Mouse (Mus musculus) forebrain, embryonic 15.5 days (tissue): ENCODE measurements around the gene Sh3glb2. TPM values are rescaled to one million over a fixed set of nuclear protein-coding genes. Genes with fewer than 3 reads are reported as not detected.

Source experiments
- ATAC-seq: fragments of 200-750 bp; cut with Nextera tagmentation; replicated peaks from 2 replicates; pipeline ENCODE4 v1.8.0; 2017; ENCODE audit warnings: mild to moderate bottlenecking, moderate TSS enrichment, moderate library complexity
- H3K27ac ChIP-seq: fragments of 300-500 bp; sonication (generic); replicated peaks from 2 replicates; pipeline ENCODE4 v1.5.1; 2015; ENCODE audit warnings: mild to moderate bottlenecking, inconsistent platforms
- H3K27me3 ChIP-seq: fragments of 300-500 bp; sonication (generic); 2 replicates; pipeline ENCODE4 v1.6.1; 2015; ENCODE audit warnings: inconsistent platforms
- H3K36me3 ChIP-seq: fragments of 300-500 bp; sonication (generic); 2 replicates; pipeline ENCODE4 v1.6.1; 2015; ENCODE audit warnings: mild to moderate bottlenecking, inconsistent platforms
- H3K4me1 ChIP-seq: fragments of 300-500 bp; sonication (generic); 2 replicates; pipeline ENCODE4 v1.6.1; 2015; ENCODE audit warnings: inconsistent platforms
- H3K4me2 ChIP-seq: fragments of 300-500 bp; sonication (generic); replicated peaks from 2 replicates; pipeline ENCODE4 v1.6.1; 2015; ENCODE audit warnings: mild to moderate bottlenecking, inconsistent platforms
- H3K4me3 ChIP-seq: fragments of 300-500 bp; sonication (generic); 2 replicates; pipeline ENCODE4 v1.5.1; 2015; ENCODE audit warnings: mild to moderate bottlenecking, inconsistent platforms
- H3K9ac ChIP-seq: fragments of 300-500 bp; sonication (generic); replicated peaks from 2 replicates; pipeline ENCODE4 v1.6.1; 2015; ENCODE audit warnings: mild to moderate bottlenecking, inconsistent platforms
- H3K9me3 ChIP-seq: fragments of 300-500 bp; sonication (generic); 2 replicates; pipeline ENCODE4 v1.6.1; 2016; ENCODE audit warnings: inconsistent platforms
- WGBS: fragments of 180-500 bp; shearing (Covaris S2); methylation state at CpG from one replicate; pipeline ENCODE4 v1.1.7; 2015; ENCODE audit warnings: mixed read lengths; 5-methylcytosine and 5-hydroxymethylcytosine counted together
- microRNA-seq: library from miRNA; unstranded; fragments of <30 nt; microRNA quantifications from one replicate; pipeline ENCODE4, GENCODE M21; 2016
- polyA plus RNA-seq: library from polyadenylated mRNA; unstranded; fragments of >200 nt; fragmentation: Nextera tagmentation; extraction: Ambion mirVana; gene quantifications from 2 replicates; pipeline ENCODE4 v1.2.1, GENCODE M21; 2015

Sh3glb2 gene
- polyA plus RNA-seq, 1 experiment from 2014 or later: 160 TPM

DNA sequence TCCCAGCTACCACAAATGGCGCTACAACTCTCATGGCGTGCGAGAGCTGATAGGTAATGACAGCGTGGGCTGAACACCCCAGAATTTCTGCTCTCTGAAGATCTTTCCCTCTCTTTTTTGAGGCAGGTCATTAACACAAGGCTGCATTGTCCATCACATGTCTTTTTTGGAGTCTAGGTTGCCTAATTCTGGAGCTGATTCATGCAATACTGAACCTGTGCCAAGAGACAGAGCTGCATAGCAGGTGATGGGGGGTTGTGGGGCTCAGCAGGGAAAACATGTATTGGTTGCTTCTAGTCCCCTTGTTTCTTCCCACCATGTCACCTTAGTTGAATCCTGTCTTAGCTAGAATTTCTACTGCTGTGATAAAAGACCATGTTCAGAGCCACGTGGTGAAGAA is 33.8 kb downstream of the Sh3glb2 start:
- Histone ChIP-seq H3K9me3 (no peaks in the 10 kb centered on the region), H3K4me3 (no peak overlapping the region), H3K36me3 (peaks cover 94% of the 10 kb centered on the region), H3K27ac (no peak overlapping the region), H3K27me3 (no peaks in the 10 kb centered on the region), H3K4me1 (no peaks in the 10 kb centered on the region), H3K9ac (no peak overlapping the region), H3K4me2 (no peak overlapping the region)
- no peak for ATAC-seq
- 96% methylated on average over 5 of the region's 5 CpGs for WGBS

DNA sequence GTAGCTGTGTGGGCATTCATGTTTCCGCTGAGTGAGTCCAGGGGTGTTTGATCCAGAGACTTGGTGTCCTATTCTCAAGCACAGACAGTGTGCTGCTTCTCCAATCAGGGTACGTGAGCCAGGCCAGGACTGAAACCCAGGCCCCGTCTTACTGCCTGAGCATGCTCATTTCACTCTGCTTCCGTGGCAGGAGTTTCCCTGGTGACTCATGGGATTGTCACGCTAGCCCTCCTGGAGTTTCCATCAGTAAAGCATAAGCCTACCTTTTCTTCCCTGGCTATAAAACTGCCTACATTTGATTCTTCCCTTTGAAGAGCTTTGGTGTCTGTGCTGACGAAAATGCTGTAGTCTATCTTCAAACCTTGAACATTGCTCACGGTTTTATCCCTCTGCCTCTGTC is 36.0 kb downstream of the Sh3glb2 start:
- Histone ChIP-seq H3K9me3 (no peaks in the 10 kb centered on the region), H3K27me3 (no peaks in the 10 kb centered on the region), H3K4me2 (no peak overlapping the region), H3K4me1 (no peaks in the 10 kb centered on the region), H3K27ac (no peak overlapping the region), H3K9ac (no peak overlapping the region), H3K4me3 (no peak overlapping the region), H3K36me3 (peaks cover 91% of the 10 kb centered on the region)
- ATAC-seq: no peak
- WGBS: 92% methylated on average over 7 of the region's 7 CpGs

DNA sequence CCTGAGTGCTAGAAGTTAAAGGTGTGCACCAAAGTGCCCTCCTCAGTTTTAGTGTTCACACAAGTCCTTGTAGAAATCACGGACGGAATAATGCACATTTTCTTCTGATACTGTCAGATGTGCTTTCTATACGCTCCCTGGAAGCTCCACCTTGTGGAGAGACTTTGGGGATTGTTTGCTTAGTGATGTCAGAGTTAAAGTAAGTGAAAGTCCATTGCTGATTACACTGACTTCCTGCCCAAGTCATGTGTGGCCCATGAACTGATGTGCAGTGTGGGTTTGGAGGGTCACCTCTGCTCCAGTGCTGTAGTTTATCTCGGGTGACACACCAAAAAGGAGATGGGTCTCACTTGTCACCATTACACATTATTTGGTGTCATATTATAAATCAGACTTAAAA is 39.9 kb downstream of the Sh3glb2 start:
- H3K9ac ChIP-seq: no peak overlapping the region
- H3K4me3 ChIP-seq: no peak overlapping the region
- H3K4me1 ChIP-seq: no peaks in the 10 kb centered on the region
- no peaks in the 10 kb centered on the region for H3K9me3 ChIP-seq
- H3K4me2 ChIP-seq: no peak overlapping the region
- WGBS: 92% methylated on average over 4 of the region's 4 CpGs
- no peak for ATAC-seq
- no peak overlapping the region for H3K27ac ChIP-seq
- H3K36me3 ChIP-seq: peaks cover 92% of the 10 kb centered on the region
- no peaks in the 10 kb centered on the region for H3K27me3 ChIP-seq

DNA sequence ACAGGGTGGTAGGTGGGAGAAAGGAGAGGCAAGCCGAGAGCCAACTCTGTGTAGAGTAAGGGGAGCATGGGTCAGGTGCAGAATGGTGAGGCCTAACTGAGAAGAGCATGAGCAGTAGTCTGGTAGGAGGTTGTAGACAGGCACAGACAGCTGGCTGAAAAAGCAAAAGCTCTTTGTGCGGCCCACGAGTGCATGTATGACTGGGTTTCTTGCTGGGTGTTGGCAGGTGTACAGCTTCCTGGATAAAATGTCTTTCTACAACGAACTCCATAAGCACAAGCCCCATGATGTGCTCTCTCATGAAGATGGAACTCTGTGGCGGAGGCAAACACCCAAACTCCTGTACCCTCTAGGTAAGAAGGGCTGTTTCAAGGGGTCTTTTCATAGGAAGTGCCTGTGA is 42.2 kb downstream of the Sh3glb2 start:
- Histone ChIP-seq H3K9me3 (no peaks in the 10 kb centered on the region), H3K27me3 (no peaks in the 10 kb centered on the region), H3K4me3 (no peak overlapping the region), H3K4me2 (no peak overlapping the region), H3K9ac (no peak overlapping the region), H3K36me3 (peaks cover 92% of the 10 kb centered on the region), H3K27ac (no peak overlapping the region), H3K4me1 (no peaks in the 10 kb centered on the region)
- 95% methylated on average over 5 of the region's 5 CpGs for WGBS
- no peak for ATAC-seq

DNA sequence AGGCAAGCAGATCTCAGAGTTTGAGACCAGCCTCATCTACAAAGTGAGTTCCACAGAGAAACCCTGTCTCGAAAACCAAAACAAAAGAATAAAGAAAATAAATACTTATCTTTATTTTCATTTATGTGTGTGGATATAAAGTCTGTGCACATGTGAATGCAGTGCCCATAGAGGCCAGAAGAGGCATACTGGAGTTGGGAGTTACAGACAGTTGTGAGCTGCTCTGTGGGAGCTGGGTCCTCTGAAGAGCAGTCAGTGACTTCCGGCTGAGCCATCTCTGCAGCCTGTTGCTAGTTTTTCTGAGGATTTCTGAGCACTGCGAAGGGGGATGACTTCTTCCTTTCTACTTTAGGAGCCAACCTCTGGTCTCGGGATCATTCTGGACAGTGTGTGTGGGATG is 43.0 kb downstream of the Sh3glb2 start:
- 88% methylated on average over 4 of the region's 4 CpGs for WGBS
- H3K4me3 ChIP-seq: no peak overlapping the region
- ATAC-seq: no peak
- H3K9me3 ChIP-seq: no peaks in the 10 kb centered on the region
- H3K4me1 ChIP-seq: no peaks in the 10 kb centered on the region
- no peaks in the 10 kb centered on the region for H3K27me3 ChIP-seq
- H3K27ac ChIP-seq: no peak overlapping the region
- peaks cover 89% of the 10 kb centered on the region for H3K36me3 ChIP-seq
- no peak overlapping the region for H3K4me2 ChIP-seq
- H3K9ac ChIP-seq: no peak overlapping the region

DNA sequence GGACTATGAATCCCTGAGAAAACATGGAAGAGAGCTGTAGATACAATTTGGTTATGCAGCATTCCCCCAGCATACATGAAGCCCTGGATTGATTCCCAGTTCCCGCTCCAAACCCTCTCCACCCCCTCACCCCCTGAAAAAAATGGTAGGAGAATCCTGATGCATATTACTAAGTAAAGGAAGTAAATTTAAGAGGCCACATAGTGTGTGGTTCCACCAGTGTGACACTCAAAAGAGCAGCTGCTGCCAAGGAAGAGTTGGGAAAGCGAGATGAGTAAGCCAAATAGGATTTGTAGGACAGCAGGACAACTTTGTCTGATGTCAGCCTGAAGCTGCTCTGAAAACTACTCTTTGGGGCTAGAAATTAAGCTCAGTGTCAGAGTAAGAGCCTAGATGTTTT is 47.7 kb downstream of the Sh3glb2 start:
- peaks cover 94% of the 10 kb centered on the region for H3K36me3 ChIP-seq
- 88% methylated on average over 2 of the region's 2 CpGs for WGBS
- H3K9ac ChIP-seq: no peak overlapping the region
- H3K27me3 ChIP-seq: no peaks in the 10 kb centered on the region
- no peaks in the 10 kb centered on the region for H3K4me1 ChIP-seq
- H3K27ac ChIP-seq: no peak overlapping the region
- H3K9me3 ChIP-seq: no peaks in the 10 kb centered on the region
- no peak for ATAC-seq
- no peak overlapping the region for H3K4me2 ChIP-seq
- no peak overlapping the region for H3K4me3 ChIP-seq

DNA sequence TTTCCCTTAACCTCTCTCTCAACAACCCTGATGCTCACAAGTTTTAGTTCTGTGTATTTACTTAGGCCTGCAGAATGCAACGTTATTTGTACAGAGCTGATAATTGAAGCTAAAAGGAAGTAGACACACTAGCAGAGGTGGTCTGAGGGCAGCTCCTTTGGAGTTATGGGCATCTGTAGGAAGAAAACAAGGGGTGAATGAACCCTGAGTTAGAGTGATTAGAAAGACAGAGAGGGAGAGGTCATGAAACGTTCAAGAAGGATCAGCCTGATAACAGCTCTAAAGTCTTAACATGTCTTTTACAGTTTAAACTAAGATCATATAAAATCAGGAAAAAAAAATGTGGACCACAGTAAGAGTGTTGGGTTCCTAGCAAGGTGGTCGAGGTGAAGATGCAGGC is 49.8 kb downstream of the Sh3glb2 start:
- Histone ChIP-seq H3K4me1 (no peaks in the 10 kb centered on the region), H3K9me3 (no peaks in the 10 kb centered on the region), H3K4me2 (no peak overlapping the region), H3K36me3 (peaks cover 94% of the 10 kb centered on the region), H3K27ac (no peak overlapping the region), H3K27me3 (no peaks in the 10 kb centered on the region), H3K9ac (no peak overlapping the region), H3K4me3 (no peak overlapping the region)
- ATAC-seq: no peak
- WGBS: 91% methylated on average over 3 of the region's 3 CpGs

DNA sequence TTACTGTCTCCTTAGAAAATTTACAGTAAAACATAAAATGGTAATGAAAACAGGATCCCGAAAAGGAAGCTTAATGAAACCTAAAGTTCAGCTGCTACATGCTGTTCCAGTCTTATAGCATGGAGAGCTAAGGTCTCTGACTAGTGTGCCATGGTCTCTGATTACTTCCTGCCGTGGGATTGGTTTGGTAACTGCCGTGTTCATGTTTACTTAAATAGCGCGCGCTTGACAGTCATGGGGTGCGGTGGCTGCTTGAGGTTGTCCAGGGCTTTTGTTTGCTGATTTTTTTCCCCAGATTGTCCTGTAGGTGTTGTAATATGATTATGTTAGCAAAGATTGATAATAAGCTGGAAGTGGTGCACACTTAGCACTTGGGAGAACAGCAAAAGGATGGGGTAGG is 53.0 kb downstream of the Sh3glb2 start:
- no peak for ATAC-seq
- H3K27me3 ChIP-seq: no peaks in the 10 kb centered on the region
- WGBS: 97% methylated on average over 7 of the region's 7 CpGs
- no peak overlapping the region for H3K4me3 ChIP-seq
- no peak overlapping the region for H3K9ac ChIP-seq
- H3K9me3 ChIP-seq: no peaks in the 10 kb centered on the region
- no peak overlapping the region for H3K4me2 ChIP-seq
- H3K36me3 ChIP-seq: peaks cover 94% of the 10 kb centered on the region
- no peak overlapping the region for H3K27ac ChIP-seq
- H3K4me1 ChIP-seq: no peaks in the 10 kb centered on the region

DNA sequence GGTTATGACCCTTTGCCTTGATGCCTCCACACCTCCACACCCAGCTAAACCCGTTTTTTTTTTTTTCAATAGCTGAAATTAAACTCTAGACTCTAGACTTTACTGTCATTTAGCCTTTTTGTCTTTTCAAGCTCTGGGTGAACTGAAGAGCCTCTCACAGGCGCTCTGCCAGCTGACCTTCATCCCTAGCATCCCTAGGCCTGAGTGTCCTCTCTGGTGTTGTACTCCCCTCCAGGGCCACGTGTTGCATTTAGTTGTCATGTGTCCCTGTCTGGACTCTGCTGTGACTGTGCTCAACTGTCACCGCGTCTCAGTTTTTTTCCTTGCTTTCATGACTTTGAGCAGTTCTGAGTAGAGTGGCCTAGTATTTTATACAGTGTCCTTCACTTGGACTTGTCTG is 59.2 kb downstream of the Sh3glb2 start:
- Histone ChIP-seq H3K36me3 (peaks cover 78% of the 10 kb centered on the region), H3K27me3 (no peaks in the 10 kb centered on the region), H3K4me3 (no peak overlapping the region), H3K9ac (no peak overlapping the region), H3K4me1 (no peaks in the 10 kb centered on the region), H3K9me3 (no peaks in the 10 kb centered on the region), H3K4me2 (no peak overlapping the region), H3K27ac (no peak overlapping the region)
- ATAC-seq: no peak
- WGBS: 91% methylated on average over 5 of the region's 5 CpGs

DNA sequence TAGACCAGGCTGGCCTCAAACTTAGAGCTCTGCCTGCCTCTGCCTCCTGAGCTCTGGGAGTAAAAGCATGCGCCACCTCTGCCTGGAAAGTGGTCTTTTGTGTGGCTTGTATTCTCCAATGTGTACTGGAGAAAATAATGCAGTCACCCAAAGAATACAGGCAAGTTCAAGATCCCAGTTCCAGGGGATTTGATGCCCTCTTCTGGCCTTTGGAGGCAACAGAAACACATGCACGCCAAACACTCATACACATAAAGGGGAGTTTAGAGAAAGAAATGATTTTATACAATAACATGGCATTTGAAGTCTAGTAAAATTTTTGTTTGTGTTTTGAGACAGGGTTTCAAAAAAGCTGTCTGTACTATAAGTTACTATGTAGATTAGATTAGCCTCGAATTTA is 59.6 kb downstream of the Sh3glb2 start:
- H3K36me3 ChIP-seq: peaks cover 73% of the 10 kb centered on the region

More for the DNA sequence above, 59.6 kb downstream of the Sh3glb2 start:
- H3K4me2 ChIP-seq: no peak overlapping the region
- 76% methylated on average over 3 of the region's 3 CpGs for WGBS
- no peak overlapping the region for H3K4me3 ChIP-seq
- no peak overlapping the region for H3K27ac ChIP-seq
- H3K9me3 ChIP-seq: no peaks in the 10 kb centered on the region
- ATAC-seq: no peak
- H3K9ac ChIP-seq: no peak overlapping the region
- H3K27me3 ChIP-seq: no peaks in the 10 kb centered on the region
- no peaks in the 10 kb centered on the region for H3K4me1 ChIP-seq

Small RNA genes lying within 50 kb of the gene (microRNA-seq; reads per million reads assigned to microRNA genes)
- not detected for gene Gm47292

Other genes starting within 250 kb of the Sh3glb2 start
- 14.5 and 15.0 TPM in 2 replicates for gene Zer1, start 234.8 kb downstream of the Sh3glb2 start, polyA plus RNA-seq
- 9.7 and 10.9 TPM in 2 replicates for gene Tbc1d13, start 225.6 kb downstream of the Sh3glb2 start, polyA plus RNA-seq
- 13.6 and 14.7 TPM in 2 replicates for gene Endog, start 187.8 kb downstream of the Sh3glb2 start, polyA plus RNA-seq
- 62.4 and 63.3 TPM in 2 replicates for gene Spout1, start 180.9 kb downstream of the Sh3glb2 start, polyA plus RNA-seq
- gene Kyat1, start 153.5 kb downstream of the Sh3glb2 start, polyA plus RNA-seq: 14.3 and 15.7 TPM in 2 replicates
- 57.6 and 58.2 TPM in 2 replicates for gene Lrrc8a, start 121.6 kb downstream of the Sh3glb2 start, polyA plus RNA-seq
- gene Gm28035, start 118.8 kb downstream of the Sh3glb2 start, polyA plus RNA-seq: 0.64 and 0.70 TPM in 2 replicates
- 7.9 and 8.5 TPM in 2 replicates for gene Phyhd1, start 93.1 kb downstream of the Sh3glb2 start, polyA plus RNA-seq
- not detected in 2 replicates for gene Gm28038, start 78.3 kb downstream of the Sh3glb2 start, polyA plus RNA-seq
- gene Dolk, start 73.0 kb downstream of the Sh3glb2 start, polyA plus RNA-seq: 31.4 and 34.1 TPM in 2 replicates
- 22.0 and 23.5 TPM in 2 replicates for gene Nup188, start 72.9 kb downstream of the Sh3glb2 start, polyA plus RNA-seq
- 27.2 and 27.6 TPM in 2 replicates for gene Miga2, start 4.9 kb upstream of the Sh3glb2 start, polyA plus RNA-seq
- gene Dolpp1, start 32.9 kb upstream of the Sh3glb2 start, polyA plus RNA-seq: 60.0 and 60.3 TPM in 2 replicates
- 20.5 and 22.6 TPM in 2 replicates for gene Crat, start 56.5 kb upstream of the Sh3glb2 start, polyA plus RNA-seq
- 146 and 152 TPM in 2 replicates for gene Ptpa, start 56.7 kb upstream of the Sh3glb2 start, polyA plus RNA-seq
- 2.0 and 2.5 TPM in 2 replicates for gene Ier5l, start 114.9 kb upstream of the Sh3glb2 start, polyA plus RNA-seq
- gene Cstad, start 235.7 kb upstream of the Sh3glb2 start, polyA plus RNA-seq: 0.63 and 1.4 TPM in 2 replicates